Mouse (Mus musculus): Measurements from ENCODE around the gene Fam83d.
"Not testable (repeated sequence)": the region's sequence is repeated elsewhere in the genome, so short reads cannot be mapped to it uniquely, and the experiment has no call there.

Gene Fam83d

DNA sequence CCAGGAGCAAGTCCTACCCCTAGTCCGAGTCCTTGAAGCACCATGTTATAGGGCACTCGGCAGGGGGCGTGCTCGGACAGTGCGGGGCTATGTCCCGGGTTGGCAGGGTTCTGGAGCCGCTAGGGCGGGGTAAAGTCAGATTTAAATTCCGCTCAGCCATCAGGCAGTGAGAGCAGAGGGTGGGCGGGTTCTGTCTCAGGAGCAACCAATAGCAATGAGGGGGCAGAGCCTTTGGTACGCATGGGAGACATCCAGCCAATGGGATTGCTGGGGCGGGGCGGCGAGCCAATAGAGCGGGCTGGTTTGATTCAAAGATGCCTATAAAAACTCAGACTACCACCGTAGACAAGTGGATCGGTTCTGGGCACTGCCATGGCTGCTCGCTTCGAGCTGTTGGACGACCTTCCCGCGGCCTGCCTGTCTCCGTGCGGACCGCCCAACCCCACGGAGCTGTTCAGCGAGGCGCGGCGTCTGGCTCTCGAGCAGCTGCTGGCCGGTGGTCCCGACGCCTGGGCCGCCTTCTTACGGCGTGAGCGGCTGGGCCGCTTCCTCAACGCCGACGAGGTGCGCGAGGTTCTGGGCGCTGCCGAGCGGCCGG, at the start of gene Fam83d:
TSS of gene Fam83d (plus strand) at position 352 of the 598 bp plus-strand sequence.
- peak; percentile 100 for DNase-seq

DNA sequence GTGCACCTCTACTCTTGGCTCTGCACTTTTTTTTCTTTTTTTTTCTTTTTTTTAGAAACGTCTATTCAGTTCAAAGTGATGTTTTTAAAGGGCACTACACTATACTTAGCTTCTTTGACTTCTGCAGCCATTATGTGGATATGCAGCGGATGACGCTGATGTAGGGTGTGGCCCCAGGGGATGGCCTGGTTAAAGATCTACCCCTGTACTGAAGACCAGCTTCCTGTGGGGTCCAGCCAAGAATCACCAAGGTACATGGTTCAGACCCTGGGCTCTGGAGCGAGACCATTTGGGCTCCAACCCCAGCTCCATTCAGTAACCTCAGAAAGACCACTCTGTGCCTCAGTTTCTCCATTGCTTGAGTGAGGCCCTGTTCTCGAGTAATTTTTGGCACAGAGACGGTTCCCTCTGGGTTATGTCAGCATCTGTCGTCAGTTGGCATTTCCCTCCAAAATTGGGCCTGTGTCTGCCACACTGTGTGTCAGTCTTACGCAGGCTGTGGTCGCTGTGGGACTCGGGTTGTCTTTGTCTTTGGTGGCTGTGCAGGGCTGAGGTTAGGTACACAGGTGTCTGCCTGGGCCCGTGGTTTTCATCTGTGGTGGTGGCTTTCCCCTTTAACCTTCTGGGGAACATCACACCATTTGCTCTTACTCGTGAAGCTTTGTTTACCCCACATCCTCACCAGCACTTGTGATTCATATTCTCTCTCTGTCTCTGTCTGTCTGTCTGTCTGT, 48.9 kb upstream of the Fam83d start:
- no peak for DNase-seq

- no peak for DNase-seq
These were observed 47.0 kb upstream of the Fam83d start for GRCm38 (mm10) chr2:158720715-158721370.

- no peak for DNase-seq
These were observed 46.4 kb upstream of the Fam83d start for GRCm38 (mm10) chr2:158721481-158721880.

DNA sequence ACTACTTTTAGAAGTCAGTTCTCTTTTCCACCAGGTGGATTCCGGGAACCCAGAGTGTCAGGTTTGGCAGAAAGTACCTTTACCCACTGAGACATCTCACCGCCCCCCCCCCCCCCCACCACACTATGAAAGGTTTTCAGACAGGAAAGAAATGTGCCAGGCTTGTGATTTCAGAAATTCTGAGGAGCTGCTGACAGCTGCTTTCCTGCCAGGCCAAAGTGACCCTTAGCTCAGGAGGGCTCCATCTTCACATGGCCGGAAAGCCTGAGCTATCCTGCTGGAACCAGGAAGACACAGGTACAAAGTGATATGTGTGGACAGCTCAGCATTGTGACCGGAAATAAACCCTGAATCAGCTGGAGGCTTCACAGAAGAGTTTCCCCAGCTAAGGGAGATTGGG, 45.8 kb upstream of the Fam83d start:
- DNase-seq, result no peak

DNA sequence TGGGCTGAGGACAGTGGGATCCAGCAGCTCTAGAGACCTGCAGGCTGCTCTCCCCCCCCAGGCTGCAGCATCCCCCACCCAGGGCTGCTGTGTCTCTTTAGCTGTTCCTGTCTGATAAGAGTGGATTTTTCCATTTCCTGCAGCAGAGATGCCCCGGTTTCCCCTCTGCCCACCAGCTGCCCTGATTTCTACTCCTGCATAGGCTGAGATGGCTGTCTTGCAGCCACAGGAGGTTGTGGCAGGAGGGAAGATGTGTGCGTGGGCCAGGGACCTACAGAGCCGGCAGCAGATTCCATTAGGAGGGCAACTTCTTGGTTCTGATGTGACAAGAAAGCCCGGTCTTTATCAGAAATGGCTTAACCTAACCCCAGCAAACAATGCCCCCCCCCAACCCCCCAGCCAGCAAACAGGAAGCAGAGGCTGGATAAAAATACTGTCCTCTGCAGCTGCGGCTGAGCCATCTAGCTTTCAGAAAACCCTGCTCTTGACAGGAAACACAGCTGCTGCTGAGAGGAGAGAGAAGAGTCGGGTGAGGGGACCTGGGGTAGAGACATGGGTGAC, 44.8 kb upstream of the Fam83d start:
- no peak for DNase-seq

DNA sequence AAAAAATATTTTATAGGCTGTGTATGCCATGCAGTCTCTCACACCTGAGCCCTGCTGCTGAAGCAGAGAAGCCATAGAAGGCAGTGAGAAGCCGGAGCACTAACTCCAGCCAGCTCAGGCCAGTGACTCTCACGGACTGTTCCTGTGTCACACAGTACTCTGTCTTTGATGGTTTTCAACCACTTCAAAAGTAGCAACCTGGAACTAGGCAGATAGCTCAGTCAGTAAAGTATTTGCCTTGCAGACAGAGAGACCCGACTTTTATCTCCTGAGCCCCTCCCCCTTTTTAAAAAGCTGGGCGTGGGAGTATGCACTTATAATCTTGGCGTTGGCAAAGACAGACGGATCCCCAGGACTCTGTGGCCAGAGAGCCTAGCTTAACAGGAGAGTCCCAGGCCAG, 44.1 kb upstream of the Fam83d start:
- no peak for DNase-seq

DNA sequence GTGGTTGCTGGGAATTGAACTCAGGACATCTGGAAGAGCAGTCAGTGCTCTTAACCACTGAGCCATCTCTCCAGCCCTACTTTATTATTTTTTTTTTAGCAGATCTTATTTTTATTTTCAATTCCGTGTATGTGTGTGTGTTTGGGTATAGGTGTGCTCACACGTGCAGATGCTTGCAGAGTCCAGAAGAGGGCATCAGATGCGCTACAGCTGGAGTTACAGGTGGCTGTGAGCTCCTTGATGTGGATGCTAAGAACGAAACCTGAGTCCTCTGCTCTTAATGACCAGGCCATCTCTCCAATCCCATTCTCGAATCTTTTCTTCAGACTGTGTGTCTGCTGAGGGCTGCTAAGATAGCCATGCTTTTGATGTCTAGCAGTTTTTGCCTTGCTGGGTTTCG, 41.6 kb upstream of the Fam83d start:
- no peak for DNase-seq

DNA sequence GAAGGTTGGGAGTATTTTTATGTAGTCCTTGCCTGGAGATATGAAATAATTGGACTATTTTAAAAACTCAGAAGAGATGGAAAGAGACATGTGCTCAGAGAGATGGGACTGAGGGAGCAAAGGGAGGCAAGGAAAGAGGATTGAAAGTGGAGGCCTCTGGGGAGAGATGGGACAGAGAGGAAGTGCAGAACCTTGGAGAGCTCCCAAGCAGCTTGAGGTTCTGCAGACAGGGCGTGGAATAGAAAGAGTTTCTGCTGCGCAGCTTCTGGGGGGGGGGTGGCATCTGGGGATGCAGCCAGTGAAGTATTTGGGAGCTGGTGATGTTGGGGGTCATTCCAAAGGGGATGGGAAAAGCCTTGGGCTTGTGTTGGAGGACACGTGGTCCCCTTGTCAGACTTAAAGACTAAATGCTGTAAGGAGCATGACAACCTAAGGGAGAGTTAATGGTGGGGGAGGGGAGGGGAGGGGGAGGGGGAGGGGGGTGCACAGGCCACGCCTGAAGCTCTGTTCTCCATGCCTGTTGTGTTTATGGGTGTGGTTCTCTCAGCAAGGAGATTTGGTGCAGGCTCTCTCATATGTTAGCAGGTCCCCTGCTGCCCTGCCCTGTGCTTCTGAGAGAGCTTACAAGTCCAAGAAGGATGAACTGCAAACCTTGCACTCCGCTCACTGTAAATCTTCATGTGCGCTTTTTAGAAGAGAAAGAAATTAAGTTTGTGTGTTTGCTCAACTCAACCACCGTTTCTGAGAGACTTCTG, 39.7 kb upstream of the Fam83d start:
- no peak for DNase-seq

DNA sequence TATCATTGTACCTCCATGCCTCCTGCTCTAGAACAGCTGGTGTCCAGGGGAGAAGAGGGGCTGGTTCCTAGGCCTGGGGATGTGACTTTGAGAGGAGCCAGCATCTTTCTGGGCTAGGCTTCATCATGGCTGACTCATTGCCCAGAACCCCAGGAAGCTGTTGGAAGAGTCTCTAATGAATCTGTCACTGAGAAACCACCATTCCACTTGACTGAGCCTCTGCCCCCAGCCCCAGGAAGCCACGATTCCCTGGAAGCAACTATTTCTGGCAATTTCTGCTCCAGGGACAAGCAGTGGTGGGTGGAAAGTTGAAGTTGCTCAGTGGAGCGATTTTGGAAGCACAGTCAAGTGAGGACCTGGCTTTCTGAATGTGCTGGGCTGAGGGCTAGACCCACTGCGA, 37.0 kb upstream of the Fam83d start:
- DNase-seq, result no peak

GRCm38 (mm10) chr2:158732521-158732920, 35.4 kb upstream of the Fam83d start:
- no peak for DNase-seq

GRCm38 (mm10) chr2:158733136-158733535, 34.8 kb upstream of the Fam83d start:
- DNase-seq, result no peak

GRCm38 (mm10) chr2:158733914-158734313, 34.0 kb upstream of the Fam83d start:
- peak; percentile 94 for DNase-seq

GRCm38 (mm10) chr2:158734500-158735152, 33.3 kb upstream of the Fam83d start:
- peak; percentile 97 for DNase-seq

DNA sequence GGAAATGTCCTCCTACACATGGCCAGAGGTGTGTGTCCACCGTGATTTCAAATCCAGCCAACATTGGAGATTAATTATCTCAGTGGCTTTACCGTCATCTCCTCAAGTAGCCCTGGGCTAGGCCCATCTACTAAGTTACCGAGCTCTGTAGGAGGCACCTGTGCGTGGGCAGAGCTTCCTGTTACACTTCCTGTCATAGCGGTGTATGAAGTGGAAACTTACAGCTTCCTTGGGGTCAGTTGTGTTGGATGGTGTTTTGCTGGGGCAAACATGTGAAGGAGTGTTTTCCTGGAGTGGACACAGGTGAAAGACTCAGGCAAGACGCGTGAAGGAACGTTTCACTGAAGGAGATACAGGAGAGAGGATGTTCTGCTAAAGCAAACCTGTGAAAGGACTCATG, 32.6 kb upstream of the Fam83d start:
- peak; percentile 94 for DNase-seq

GRCm38 (mm10) chr2:158736247-158736646, 31.6 kb upstream of the Fam83d start:
- not testable (repeated sequence) for DNase-seq

GRCm38 (mm10) chr2:158738591-158738990, 29.3 kb upstream of the Fam83d start:
- no peak for DNase-seq

DNA sequence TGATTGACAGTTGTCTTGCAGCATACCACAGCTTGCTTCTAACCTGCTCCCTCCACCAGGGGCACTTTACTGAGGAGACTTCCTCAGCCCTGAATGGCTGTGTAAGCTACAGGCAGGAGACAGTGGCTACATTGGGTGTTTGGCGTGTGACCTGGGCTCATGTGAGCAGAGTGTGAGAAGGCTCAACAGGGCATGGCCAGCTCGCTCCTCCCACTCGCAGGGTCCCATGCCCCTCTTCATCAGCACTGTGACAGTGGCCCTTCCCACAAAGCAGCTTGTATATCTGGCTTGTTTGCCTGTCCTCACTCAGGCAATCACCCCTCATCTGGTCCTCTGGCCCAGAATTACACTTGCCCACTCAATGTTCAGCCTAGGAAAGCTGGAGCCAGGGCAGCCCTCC, 28.8 kb upstream of the Fam83d start:
- DNase-seq, result no peak

- DNase-seq, result no peak
These were observed 26.8 kb upstream of the Fam83d start for GRCm38 (mm10) chr2:158741011-158741501.

GRCm38 (mm10) chr2:158742431-158742830, 25.5 kb upstream of the Fam83d start:
- DNase-seq, result no peak

GRCm38 (mm10) chr2:158743518-158744141, 24.3 kb upstream of the Fam83d start:
- no peak for DNase-seq

DNA sequence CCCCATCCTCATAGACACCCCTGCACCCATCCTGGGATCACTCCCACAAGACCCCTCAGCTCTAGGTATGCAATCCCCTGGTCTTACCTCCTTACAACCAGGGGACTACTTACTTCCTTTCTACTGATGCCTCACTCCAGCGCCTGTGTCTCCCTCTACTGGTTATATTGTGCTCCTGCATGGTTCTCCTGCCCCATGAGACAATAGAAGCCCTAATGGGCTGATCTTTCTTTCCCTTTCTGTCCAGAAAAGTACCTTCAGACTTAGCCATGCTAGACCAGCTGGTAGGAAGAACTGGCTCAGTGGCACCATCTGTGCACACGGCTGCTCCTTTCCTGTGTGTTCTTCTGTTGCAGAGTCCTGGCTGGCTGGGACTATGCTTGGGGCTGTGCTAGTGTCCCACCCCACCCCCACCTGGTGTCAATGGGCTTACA, 22.8 kb upstream of the Fam83d start:
- peak; percentile 91 for DNase-seq

Data from heart, adult 11 months (tissue).